Mouse (Mus musculus): ENCODE data around the gene Gdpd1. TPM values are rescaled to one million over a fixed set of nuclear protein-coding genes. Genes with fewer than 3 reads are reported as not detected.

The Gdpd1 gene
- total and polyA plus RNA-seq, 3 experiments: 7.9 to 11.2 TPM; not detected in 1

DNA sequence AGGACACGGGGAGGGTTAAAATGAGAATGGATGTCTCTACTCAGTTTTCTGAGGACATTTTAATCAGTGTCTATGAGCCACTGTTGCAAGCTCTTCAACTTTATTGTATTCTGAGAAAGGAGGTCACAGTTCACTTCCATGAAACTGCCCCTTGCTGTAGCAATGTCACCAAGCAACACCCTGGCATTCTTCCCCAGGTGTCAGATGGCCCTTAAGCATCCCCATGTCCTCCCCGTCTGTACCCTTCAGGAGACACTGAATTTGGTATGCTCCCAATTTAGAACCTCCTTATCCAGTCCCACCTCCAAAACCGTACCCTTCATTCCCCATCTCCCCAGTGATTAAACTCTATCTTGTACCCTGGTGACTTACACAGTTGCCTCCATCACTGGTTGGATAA lies 88.9 kb downstream of the Gdpd1 start:
- Histone ChIP-seq H3K36me3 (ENCODE audit: control insufficient read depth in 1 of 2, insufficient read depth in 2 of 2, low read length in 2 of 2) (no peaks in the 10 kb centered on the region), H3K4me3 (ENCODE audit: control insufficient read depth in 1 of 2, insufficient read depth in 1 of 2, low read depth in 2 of 2, low read length in 2 of 2) (no peak overlapping the region), H3K9me3 (replicated peaks; ENCODE audit: insufficient read depth, low read length) (no peaks in the 10 kb centered on the region), H3K79me2 (ENCODE audit: control insufficient read depth, insufficient read depth, low read length, poor library complexity) (no peaks in the 10 kb centered on the region), H3K27ac (ENCODE audit: control insufficient read depth, low read depth, low read length) (no peak overlapping the region), H3K4me1 (ENCODE audit: control insufficient read depth in 1 of 2, insufficient read depth in 2 of 2, low read length in 2 of 2) (no peaks in the 10 kb centered on the region), H3K9ac (ENCODE audit: control insufficient read depth, low read depth, low read length, poor library complexity, severe bottlenecking) (no peak overlapping the region), H3K27me3 (ENCODE audit: control insufficient read depth in 1 of 2, insufficient read depth in 2 of 2, low read length in 2 of 2) (no peaks in the 10 kb centered on the region)
- no peak for DNase-seq (ENCODE audit: low read depth, low spot score)
- TF ChIP-seq ZMIZ1 (IDR thresholded peaks at IDR 0.05; ENCODE audit: low read depth, low read length) (no peak), RCOR1 (IDR thresholded peaks at IDR 0.05; ENCODE audit: low read depth, low read length) (no peak), SIN3A (IDR thresholded peaks at IDR 0.05; ENCODE audit: low read length) (no peak)

Other genes with a start within 250 kb of the Gdpd1 start
- 0.23 and 0.33 TPM in 2 replicates for gene Ypel2, start 80.4 kb downstream of the Gdpd1 start, total RNA-seq (2012; rRNA removed)
- under 1 TPM in 1 of 2 experiments, not detected in 1; 0.52 TPM for gene Ypel2, start 80.4 kb downstream of the Gdpd1 start, polyA plus RNA-seq (2012; ENCODE audit: insufficient read depth in 1 of 2, insufficient read length in 2 of 2, low read depth in 1 of 2, low replicate concordance in 2 of 2, missing spikeins in 1 of 2)
- 26.6 and 28.1 TPM in 2 replicates for gene Smg8, start 12.7 kb upstream of the Gdpd1 start, total RNA-seq (2012; rRNA removed)
- gene Smg8, start 12.7 kb upstream of the Gdpd1 start, polyA plus RNA-seq (2012; ENCODE audit: insufficient read depth in 1 of 2, insufficient read length in 2 of 2, low read depth in 1 of 2, low replicate concordance in 2 of 2, missing spikeins in 1 of 2): 100 to 1,000 TPM in 1 of 2 experiments, 10 to 100 TPM in 1; 33.9 to 120 TPM
- gene Prr11, start 34.6 kb upstream of the Gdpd1 start, total RNA-seq (2012; rRNA removed): 4.9 and 7.6 TPM in 2 replicates
- gene Prr11, start 34.6 kb upstream of the Gdpd1 start, polyA plus RNA-seq (2012; ENCODE audit: insufficient read depth in 1 of 2, insufficient read length in 2 of 2, low read depth in 1 of 2, low replicate concordance in 2 of 2, missing spikeins in 1 of 2): 10 to 100 TPM; 19.3 to 50.6 TPM
- gene Ska2, start 35.2 kb upstream of the Gdpd1 start, total RNA-seq (2012; rRNA removed): 21.3 and 24.5 TPM in 2 replicates
- 10 to 100 TPM in 1 of 2 experiments, not detected in 1; 24.8 TPM for gene Ska2, start 35.2 kb upstream of the Gdpd1 start, polyA plus RNA-seq (2012; ENCODE audit: insufficient read depth in 1 of 2, insufficient read length in 2 of 2, low read depth in 1 of 2, low replicate concordance in 2 of 2, missing spikeins in 1 of 2)
- gene Trim37, start 53.0 kb upstream of the Gdpd1 start, total RNA-seq (2012; rRNA removed): 39.3 and 48.9 TPM in 2 replicates
- 10 to 100 TPM in 1 of 2 experiments, not detected in 1; 52.1 TPM for gene Trim37, start 53.0 kb upstream of the Gdpd1 start, polyA plus RNA-seq (2012; ENCODE audit: insufficient read depth in 1 of 2, insufficient read length in 2 of 2, low read depth in 1 of 2, low replicate concordance in 2 of 2, missing spikeins in 1 of 2)

All from MEL (cell line).